Mouse (Mus musculus) heart, adult 10 weeks (tissue): Measurements from ENCODE around the gene Gm6356. TPM values are rescaled to one million over a fixed set of nuclear protein-coding genes. Genes with fewer than 3 reads are reported as not detected.

ENCODE experiments used
- polyA plus RNA-seq: library from polyadenylated mRNA; stranded (reverse); fragments of 350-450 nt; fragmentation: Illumina TruSeq; extraction: RNeasy Lipid Tissue Mini Kit (QIAGEN cat#74804); gene quantifications from one replicate; pipeline ENCODE4 v1.2.3, GENCODE M21; 2014; ENCODE audit warnings: low read depth, low replicate concordance

Gene Gm6356
- polyA plus RNA-seq: not detected

GRCm38 (mm10) chr14:6973718-6974117, at the start of gene Gm6356:
TSS of gene Gm6356 (minus strand) at chr14:6973818.

Other genes starting within 250 kb of the Gm6356 start
- gene Gm3636, start 231.5 kb downstream of the Gm6356 start, polyA plus RNA-seq: 1.7 TPM
- gene Gm8362, start 199.4 kb downstream of the Gm6356 start, polyA plus RNA-seq: not detected
- gene Gm3642, start 133.5 kb downstream of the Gm6356 start, polyA plus RNA-seq: not detected
- 0.34 TPM for gene Gm3667, start 83.9 kb downstream of the Gm6356 start, polyA plus RNA-seq
- 0.39 TPM for gene Gm10406, start 53.6 kb upstream of the Gm6356 start, polyA plus RNA-seq
- not detected for gene Gm3685, start 71.2 kb upstream of the Gm6356 start, polyA plus RNA-seq
- not detected for gene Gm3696, start 126.8 kb upstream of the Gm6356 start, polyA plus RNA-seq
- not detected for gene Gm6676, start 151.6 kb upstream of the Gm6356 start, polyA plus RNA-seq
- 0.60 TPM for gene Gm3512, start 200.7 kb upstream of the Gm6356 start, polyA plus RNA-seq
- not detected for gene Gm16434, start 220.7 kb upstream of the Gm6356 start, polyA plus RNA-seq